Mouse (Mus musculus) fat pad, adult 2 months (tissue): ENCODE results near the gene Cox19.

ENCODE experiments used
- DNase-seq: peaks from one replicate; pipeline ENCODE4 v3.0.0-alpha.2; 2011; ENCODE audit warnings: low read depth, low spot score; ENCODE audit errors: extremely low read depth

Cox19 gene

GRCm38 (mm10) chr5:139382760-139383159 lies 31.5 kb upstream of the Cox19 start:
- DNase-seq = no peak

DNA sequence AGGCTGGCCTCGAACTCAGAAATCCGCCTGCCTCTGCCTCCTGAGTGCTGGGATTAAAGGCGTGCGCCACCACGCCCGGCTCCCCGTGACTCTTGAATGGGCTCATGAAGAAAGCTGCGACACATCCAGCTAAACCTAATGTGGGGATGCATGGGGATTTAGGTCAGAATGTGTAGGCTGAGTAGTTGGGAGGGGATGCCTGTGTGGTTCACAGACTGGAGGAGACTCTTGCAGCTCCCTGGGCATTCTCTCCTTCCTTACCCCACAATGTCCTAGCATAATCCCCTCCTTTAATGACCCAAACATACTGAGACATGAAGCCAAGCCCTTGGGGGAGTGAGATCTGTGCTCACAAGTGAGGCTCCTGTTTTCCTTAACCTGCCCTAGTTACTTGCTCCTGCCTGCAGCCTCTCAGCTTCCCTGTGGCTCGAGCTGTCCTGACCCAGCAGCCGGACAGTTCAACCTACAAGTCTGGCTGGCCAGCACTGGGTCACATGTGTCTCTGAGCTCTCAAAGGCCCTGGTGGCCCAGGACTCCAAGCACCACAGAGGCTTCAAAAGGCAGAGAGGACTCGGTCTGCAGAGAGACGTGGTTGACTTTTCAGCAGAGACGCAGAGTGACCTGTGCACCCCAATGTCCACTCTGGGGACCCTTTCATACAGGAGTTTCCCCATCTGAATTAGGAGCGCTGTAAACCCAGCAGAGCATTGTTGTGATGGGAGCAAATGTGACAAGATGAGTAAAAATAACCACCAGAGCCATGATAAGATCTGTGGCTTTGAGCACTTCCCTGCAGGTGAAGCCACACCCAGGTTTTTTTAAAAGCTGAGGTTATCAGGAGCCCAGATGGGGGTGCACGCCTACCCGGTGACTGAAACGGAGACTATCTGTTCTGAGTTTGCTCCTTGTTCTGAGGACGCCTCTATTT lies 30.6 kb upstream of the Cox19 start:
- DNase-seq = peak; percentile 56

DNA sequence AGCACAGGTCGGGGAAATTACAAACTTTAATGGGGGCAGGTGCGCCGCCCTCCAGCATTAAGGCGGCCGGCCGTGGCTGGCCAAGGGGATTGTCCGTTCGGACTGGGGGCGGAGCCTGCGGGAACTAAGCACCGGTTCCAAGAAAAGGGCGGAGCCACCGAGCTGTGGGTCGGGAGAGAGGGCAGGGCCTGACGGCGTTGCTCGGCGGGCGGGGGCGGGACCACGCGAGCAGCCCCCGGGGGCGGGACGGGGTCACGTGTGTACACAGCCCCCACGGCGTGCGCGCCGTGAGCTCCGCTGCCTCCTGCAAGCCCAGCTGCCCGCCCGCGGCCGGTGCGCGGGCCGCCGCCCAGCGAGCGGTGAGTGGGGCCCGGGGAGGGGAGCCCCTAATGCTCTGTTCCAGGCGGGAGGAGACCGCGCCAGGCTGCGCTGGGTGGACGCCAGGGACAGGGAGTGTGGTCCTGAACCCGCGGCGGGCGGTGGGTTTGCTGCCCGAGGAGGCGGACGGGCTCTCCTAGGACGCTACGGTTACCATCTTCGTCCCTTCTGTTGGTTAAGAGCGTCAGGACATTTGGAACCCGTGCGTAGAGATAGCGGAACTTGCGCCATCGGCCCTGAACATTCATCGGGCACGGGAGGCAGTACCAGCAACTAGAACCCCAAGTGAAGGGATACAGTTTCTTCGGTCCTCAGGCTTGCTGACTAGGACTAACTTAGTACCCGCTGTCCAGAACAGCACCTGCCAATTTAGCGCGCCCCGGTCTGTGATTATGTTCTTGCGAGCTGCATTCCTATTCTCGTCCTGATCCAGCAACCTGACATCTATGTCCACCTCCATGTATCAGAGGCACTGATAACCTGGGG lies 29.4 kb upstream of the Cox19 start:
- no peak for DNase-seq

DNA sequence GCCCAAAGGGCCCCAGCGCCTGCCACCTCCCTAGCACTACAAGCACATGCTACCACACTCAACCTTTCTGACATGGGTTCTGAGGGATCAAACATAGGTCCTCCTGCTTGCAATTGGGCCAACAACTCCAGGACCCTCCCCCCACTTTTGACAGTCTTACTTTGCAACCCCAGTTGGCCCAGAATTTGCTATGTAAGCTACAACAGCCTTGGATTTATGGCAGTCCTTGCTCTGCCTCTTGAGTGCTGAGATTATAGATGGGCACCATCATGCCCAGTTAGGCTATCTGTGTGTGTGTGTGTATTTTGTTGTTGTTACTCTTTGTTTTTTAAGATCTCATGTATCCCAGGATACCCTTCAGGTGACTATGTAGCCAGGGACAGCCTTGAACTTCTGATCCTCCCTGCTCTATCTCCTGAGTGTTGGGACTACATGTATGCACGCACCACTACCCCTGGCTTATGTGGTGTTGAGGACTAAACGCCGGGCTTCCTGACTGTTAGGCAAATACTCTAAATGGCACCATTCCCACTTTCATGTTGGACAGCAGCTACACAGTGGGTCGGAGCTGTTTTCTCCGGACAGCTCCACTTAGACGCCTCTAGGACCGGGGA lies 28.7 kb upstream of the Cox19 start:
- DNase-seq = no peak

DNA sequence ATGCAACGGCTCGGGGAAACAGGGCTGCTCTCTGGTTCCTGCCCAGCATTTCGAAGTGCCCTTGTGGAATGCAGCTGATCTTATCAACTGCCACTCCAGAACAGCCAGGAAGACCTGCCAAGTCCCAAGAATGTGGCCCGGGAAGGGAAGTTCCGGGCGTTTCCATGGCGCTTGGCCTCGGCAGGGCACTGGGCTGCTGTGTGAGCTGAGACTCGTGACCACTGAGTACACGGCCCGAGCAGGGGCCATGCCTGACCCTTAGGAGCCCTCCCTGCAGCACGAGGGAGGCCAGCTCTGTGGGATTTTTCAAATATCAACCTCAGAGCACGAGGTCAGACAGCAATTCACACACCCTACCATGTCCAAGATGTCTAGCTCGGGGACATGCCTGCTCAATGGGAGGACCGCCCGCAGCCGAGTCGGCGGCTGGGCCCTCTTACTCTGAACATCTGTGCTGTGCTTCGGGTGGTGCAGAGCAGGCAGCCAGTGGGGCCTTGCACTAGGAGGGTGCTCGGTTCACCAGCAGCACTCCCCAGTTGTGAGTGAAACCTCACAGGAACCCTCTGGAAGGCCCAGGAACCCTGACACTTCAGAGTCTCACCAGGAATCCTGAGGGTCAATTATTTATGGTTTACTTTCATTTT lies 27.9 kb upstream of the Cox19 start:
- no peak for DNase-seq

DNA sequence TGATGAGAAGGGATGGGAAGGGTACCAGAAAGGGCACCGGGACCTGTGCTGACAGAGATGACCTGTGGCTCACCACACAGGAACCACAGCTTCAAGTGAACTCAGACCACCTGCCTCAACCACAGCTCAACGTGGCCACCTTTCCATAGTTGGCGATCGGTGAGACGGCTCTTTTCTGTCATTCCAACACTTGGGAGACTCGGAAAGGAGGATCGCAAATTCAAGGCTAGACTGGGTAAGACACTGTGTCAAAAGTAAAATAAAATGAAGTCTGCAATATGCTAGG lies 27.0 kb upstream of the Cox19 start:
- DNase-seq = no peak

- DNase-seq = no peak
These were observed 26.5 kb upstream of the Cox19 start, which contains the start of gene Gpr146 for GRCm38 (mm10) chr5:139377468-139378270. Gene Gpr146, plus strand, starts transcription at chr5:139377697.

- DNase-seq = no peak
These were observed 23.6 kb upstream of the Cox19 start for GRCm38 (mm10) chr5:139374841-139375240.

GRCm38 (mm10) chr5:139373889-139374444 lies 22.7 kb upstream of the Cox19 start:
- DNase-seq = no peak

- DNase-seq = no peak
These were observed 21.9 kb upstream of the Cox19 start for GRCm38 (mm10) chr5:139373126-139373525.

- no peak for DNase-seq
These were observed 20.6 kb upstream of the Cox19 start for GRCm38 (mm10) chr5:139371631-139372401.

DNA sequence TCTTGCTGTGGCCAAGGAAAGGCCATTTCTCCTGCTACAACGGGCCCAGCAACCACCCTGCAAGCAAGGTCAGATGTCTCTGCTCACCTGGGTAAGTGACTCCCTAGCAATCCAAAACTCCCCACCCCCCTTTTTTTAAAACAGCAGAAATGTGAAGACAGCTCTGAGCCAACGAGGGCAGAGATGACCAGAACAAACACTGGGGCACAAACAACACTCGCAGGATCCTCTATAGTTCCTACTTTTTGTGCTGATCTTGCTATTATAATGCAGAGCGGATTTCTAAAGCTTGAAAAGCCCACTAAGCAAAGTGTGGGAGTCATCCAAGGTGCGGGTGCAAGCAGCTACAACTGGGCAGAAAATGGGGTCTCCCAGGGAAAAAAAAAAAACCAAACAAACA lies 19.9 kb upstream of the Cox19 start:
- DNase-seq = no peak

DNA sequence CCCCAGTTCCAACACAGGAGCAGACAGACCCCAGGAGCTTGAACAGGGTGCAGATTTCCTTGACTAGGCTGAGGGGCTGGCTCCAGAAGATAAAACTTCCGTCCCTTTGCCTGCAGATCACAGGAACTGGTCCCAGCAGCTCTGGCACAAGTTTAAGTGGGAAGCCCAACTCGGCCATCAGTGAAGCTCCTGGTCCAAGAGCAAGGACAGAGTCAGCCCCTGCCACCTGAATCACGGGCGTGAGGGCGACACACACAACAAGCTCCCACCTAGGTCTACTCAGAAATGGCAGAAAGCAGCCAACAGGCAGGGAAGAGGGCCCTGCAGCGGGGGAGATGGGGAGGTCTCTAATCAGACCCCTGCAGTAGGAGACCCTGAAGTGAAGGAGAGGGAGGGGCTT lies 19.1 kb upstream of the Cox19 start:
- no peak for DNase-seq

DNA sequence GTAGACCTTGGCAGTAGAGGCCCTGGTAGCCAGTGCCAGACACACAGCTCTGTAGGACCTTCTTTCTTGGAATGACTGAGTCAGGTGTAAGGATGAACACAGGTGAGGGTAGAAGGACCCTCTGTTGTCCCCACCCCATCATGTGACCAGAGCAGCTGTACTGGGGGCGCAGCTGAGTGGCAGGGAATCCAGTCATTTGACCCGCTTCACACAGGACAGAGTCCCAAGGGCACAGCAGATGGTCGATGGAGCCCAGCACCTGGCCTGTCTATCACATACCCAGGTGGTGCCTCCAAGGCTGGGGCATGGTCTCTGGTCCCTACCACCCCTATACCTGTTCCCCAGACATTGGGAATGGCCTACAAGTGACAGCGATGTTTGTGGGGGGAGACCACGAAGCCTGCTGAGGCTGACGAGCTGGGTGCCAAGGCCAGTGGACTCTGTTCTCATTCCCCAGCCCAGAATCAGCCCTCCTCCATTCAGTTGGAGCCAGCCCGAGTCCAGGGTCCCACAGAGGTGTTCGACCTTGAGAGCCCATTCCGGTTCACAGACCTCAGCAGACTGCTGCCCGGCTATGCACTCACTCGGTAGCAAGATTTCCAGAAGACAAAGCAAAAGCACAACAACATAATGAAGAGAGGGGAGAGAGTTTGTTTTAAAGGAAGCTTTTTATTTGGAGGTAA lies 17.6 kb upstream of the Cox19 start:
- no peak for DNase-seq

DNA sequence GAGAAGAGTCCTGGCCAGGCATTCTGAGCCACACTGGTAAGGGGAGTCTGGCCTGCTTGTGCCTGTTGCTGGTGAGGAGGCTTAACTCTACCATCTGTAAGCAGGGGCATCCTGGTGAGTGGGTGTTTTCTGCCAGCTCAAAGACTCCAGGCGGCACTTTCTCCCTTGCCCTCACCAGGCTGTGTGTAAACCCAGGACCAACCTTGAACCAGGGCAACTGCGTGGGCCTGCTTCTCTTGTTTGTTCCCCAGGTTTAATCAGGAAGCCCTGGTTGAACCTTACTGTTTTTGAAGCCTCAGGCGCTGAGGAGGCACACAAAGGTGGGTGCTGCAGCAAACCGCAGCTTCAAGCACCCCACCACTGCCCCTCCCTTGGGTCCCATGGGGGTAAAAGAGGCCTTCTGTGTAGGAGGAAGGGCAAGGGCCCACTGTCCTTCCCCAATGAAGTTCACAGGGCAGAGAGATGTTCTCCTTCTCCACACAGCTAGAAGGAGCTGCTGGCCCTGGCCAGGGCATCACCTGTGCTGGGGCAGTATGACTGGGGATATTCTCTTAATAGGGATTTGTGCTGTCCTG lies 16.8 kb upstream of the Cox19 start:
- DNase-seq = no peak

- DNase-seq = no peak
These were observed 15.3 kb upstream of the Cox19 start for GRCm38 (mm10) chr5:139366484-139366883.

DNA sequence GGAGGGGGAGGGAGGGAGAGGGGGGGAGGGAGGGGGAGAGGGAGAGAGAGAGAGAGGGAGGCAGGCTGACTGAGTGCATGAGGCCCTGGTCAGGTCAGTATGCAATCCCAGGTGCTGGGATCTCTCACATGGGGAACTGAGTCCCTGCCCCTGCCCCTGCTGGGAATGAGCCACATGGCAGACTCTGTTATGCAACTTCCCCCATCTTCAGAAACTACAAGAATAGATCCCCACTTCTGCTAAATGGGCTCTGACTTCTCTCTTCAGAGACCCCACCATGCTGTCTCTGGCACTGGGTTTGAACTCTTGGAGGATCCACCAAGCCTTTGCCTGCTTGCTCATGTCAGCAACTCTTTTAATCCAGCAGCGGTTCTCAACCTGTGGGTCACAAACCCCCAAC lies 14.6 kb upstream of the Cox19 start:
- DNase-seq = no peak

DNA sequence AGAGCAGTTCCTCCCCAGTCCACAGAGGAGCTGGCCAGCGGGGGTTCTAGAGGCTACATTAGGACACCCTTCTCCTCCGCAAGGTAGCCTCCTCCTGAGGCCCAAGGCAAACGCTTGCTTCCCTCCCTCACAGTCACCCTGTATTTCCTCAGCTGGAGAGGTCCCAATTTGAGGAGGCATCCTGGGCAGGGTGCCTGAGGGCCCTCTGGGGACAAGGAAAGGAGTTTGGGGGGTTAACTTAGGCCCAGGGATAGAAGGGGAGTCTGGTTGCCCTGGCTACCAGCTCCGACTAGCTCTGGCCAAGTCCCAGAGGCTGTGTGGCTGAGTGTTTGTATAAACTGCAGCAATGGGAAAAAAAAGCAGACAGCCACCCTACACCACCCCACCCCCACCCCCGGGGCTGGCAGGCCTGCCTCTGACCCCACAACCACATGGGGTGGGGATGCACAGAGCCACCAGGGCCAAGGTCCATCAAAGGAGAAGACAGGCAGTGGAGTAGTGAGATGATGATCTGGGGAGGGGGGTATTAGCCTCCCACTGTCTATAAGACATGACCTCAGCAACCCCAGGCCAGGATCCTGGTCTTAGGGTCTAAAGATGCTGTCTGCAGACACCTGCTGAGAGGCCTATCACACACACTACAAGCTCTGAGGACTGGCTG lies 13.8 kb upstream of the Cox19 start:
- no peak for DNase-seq
